8 mouse cellular contexts compared by ENCODE assay signal in genomic region chr13:30985598-30986466, GRCm38 (mm10). TPM values are rescaled to one million over a fixed set of nuclear protein-coding genes. Genes with fewer than 3 reads are reported as not detected.
DNase-seq lines count a peak whose midpoint lies in the region; ATAC-seq and TF ChIP-seq lines count a peak whose summit lies in the region.

No protein-coding gene starts in this region.

- peak overlapping the region; percentile 73 for H3K4me2 ChIP-seq in limb, embryonic 12.5 days
- H3K4me2 ChIP-seq in stomach, postnatal 0 days (replicated peaks; ENCODE audit: low read depth), result peak overlapping the region; percentile 59

- H3K27me3 ChIP-seq in limb, embryonic 12.5 days, result peaks cover 25% of the 10 kb centered on the region
- H3K27me3 ChIP-seq in stomach, postnatal 0 days (ENCODE audit: control insufficient read depth, insufficient read depth, low read length), result no peaks in the 10 kb centered on the region

- no peaks in the 10 kb centered on the region for H3K9me3 ChIP-seq in limb, embryonic 12.5 days
- H3K9me3 ChIP-seq in stomach, postnatal 0 days (ENCODE audit: control insufficient read depth, low read length), result no peaks in the 10 kb centered on the region

- ATAC-seq in granulocyte monocyte progenitor cell, adult 5-6 weeks (replicated peaks; ENCODE audit: poor library complexity, severe bottlenecking), result peak; percentile 17
- peak; percentile 53 for ATAC-seq in inflammation-experienced regulatory T-cells, adult 6 months
- ATAC-seq in limb, embryonic 12.5 days (ENCODE audit: insufficient number of reproducible peaks, insufficient read depth, low FRiP score, low TSS enrichment, low read depth), result peak; percentile 63
- no peak; the same call in 1 of the 2 replicates for ATAC-seq in stomach, postnatal 0 days (ENCODE audit: low FRiP score, low TSS enrichment)

- TF ChIP-seq CTCF in layer of hippocampus, adult 2 months (conservative IDR thresholded peaks at IDR 0.05), result no peak
- no peak for TF ChIP-seq CTCF in stomach, postnatal 0 days (IDR thresholded peaks at IDR 0.05; ENCODE audit: low read depth)

- H3K4me3 ChIP-seq in layer of hippocampus, adult 2 months, result peak overlapping the region; percentile 52
- peak overlapping the region; percentile 37 for H3K4me3 ChIP-seq in limb, embryonic 12.5 days (replicated peaks)
- H3K4me3 ChIP-seq in stomach, postnatal 0 days (ENCODE audit: low read depth, low read length), result peak overlapping the region; percentile 32

- no peaks in the 10 kb centered on the region for H3K36me3 ChIP-seq in limb, embryonic 12.5 days
- H3K36me3 ChIP-seq in stomach, postnatal 0 days (ENCODE audit: control insufficient read depth, insufficient read depth, low read length), result no peaks in the 10 kb centered on the region

- peak overlapping the region; percentile 48 for H3K9ac ChIP-seq in limb, embryonic 12.5 days (replicated peaks)
- peak overlapping the region; percentile 64 for H3K9ac ChIP-seq in stomach, postnatal 0 days (ENCODE audit: low read length)

- DNase-seq in layer of hippocampus, adult 2 months (ENCODE audit: low spot score in 2 of 2), result no peak
- no peak for DNase-seq in layer of hippocampus, adult 9-10 months (ENCODE audit: low spot score)
- peak; percentile 64 to 67 for DNase-seq in cerebellum, postnatal 36 days
- peak; percentile 41 for DNase-seq in mesoderm, embryonic 11.5 days (ENCODE audit: low read depth, low spot score)
- peak; percentile 48 for DNase-seq in stomach, postnatal 0 days (ENCODE audit: low spot score)

- 12% methylated on average over 27 of the region's 27 CpGs for WGBS in limb, embryonic 12.5 days
- WGBS in stomach, postnatal 0 days, result 19% methylated on average over 27 of the region's 27 CpGs

- peaks cover 12% of the 10 kb centered on the region for H3K4me1 ChIP-seq in limb, embryonic 12.5 days (replicated peaks)
- H3K4me1 ChIP-seq in stomach, postnatal 0 days (replicated peaks; ENCODE audit: control insufficient read depth, insufficient read depth), result no peaks in the 10 kb centered on the region

- no peak for TF ChIP-seq EP300 in stomach, postnatal 0 days (optimal IDR thresholded peaks at IDR 0.05)

- peak overlapping the region; percentile 82 for H3K27ac ChIP-seq in layer of hippocampus, adult 2 months
- 0 out of 2 replicates have a peak overlapping the region, but pooled peaks have one; percentile 29 for H3K27ac ChIP-seq in limb, embryonic 12.5 days
- H3K27ac ChIP-seq in stomach, postnatal 0 days (replicated peaks), result peak overlapping the region; percentile 86

RNA-seq across cellular contexts. Expression of gene Gm5447, which starts 11.8 kb away (rescaled TPM):
- total RNA-seq in layer of hippocampus, adult 2 months (2021), result under 1 TPM in 1 of 2 experiments, not detected in 1; 0.33 TPM
- not detected in 2 replicates for total RNA-seq in granulocyte monocyte progenitor cell, adult 5-6 weeks (2014; fragmentation: Nextera tagmentation)
- not detected in 2 replicates for total RNA-seq in granulocyte monocyte progenitor cell, adult 5-6 weeks (2017)
- polyA plus RNA-seq in inflammation-experienced regulatory T-cells, adult 6 months (2017; shearing (Covaris generic)), result not detected
- polyA plus RNA-seq in limb, embryonic 12.5 days (2016; fragmentation: Nextera tagmentation; extraction: Ambion mirVana), result 0.12 and 0.30 TPM in 2 replicates
- polyA plus RNA-seq in stomach, postnatal 0 days (2015; fragmentation: Nextera tagmentation; extraction: Ambion mirVana), result 0.07 TPM in 1 of 2 replicates, not detected in the other

RNA-seq across cellular contexts. Expression of gene Exoc2, which starts 11.9 kb away (rescaled TPM):
- total RNA-seq in layer of hippocampus, adult 2 months (2021), result 10 to 100 TPM; 41.2 to 44.1 TPM
- 39.9 and 44.1 TPM in 2 replicates for total RNA-seq in granulocyte monocyte progenitor cell, adult 5-6 weeks (2014; fragmentation: Nextera tagmentation)
- 35.2 and 45.1 TPM in 2 replicates for total RNA-seq in granulocyte monocyte progenitor cell, adult 5-6 weeks (2017)
- polyA plus RNA-seq in inflammation-experienced regulatory T-cells, adult 6 months (2017; shearing (Covaris generic)), result 10 to 100 TPM; 67.2 to 77.9 (median 77.0) TPM
- 37.0 and 38.1 TPM in 2 replicates for polyA plus RNA-seq in limb, embryonic 12.5 days (2016; fragmentation: Nextera tagmentation; extraction: Ambion mirVana)
- polyA plus RNA-seq in stomach, postnatal 0 days (2015; fragmentation: Nextera tagmentation; extraction: Ambion mirVana), result 12.7 and 13.2 TPM in 2 replicates

RNA-seq across cellular contexts. Expression of gene Hus1b, which starts 38.3 kb away (rescaled TPM):
- total RNA-seq in layer of hippocampus, adult 2 months (2021), result under 1 TPM; 0.61 TPM
- total RNA-seq in granulocyte monocyte progenitor cell, adult 5-6 weeks (2014; fragmentation: Nextera tagmentation), result 1.7 TPM in 1 of 2 replicates, not detected in the other
- total RNA-seq in granulocyte monocyte progenitor cell, adult 5-6 weeks (2017), result 1.6 TPM in 1 of 2 replicates, not detected in the other
- under 1 TPM in 2 of 3 experiments, not detected in 1; 0.86 to 0.91 TPM for polyA plus RNA-seq in inflammation-experienced regulatory T-cells, adult 6 months (2017; shearing (Covaris generic))
- polyA plus RNA-seq in limb, embryonic 12.5 days (2016; fragmentation: Nextera tagmentation; extraction: Ambion mirVana), result not detected in 2 replicates
- not detected in 2 replicates for polyA plus RNA-seq in stomach, postnatal 0 days (2015; fragmentation: Nextera tagmentation; extraction: Ambion mirVana)

Comparison
In these comparisons a context has a peak if more than half of its experiments do, and no peak if none do; other contexts are left out.
1. DNase-seq: peak in cerebellum, postnatal 36 days (2 of 2), mesoderm, embryonic 11.5 days (single experiment) and stomach, postnatal 0 days (single experiment); none in layer of hippocampus, adult 2 months (0 of 2) and layer of hippocampus, adult 9-10 months (single experiment).
2. H3K27ac ChIP-seq: peak in every context shown above with its lines; median percentile 86 in stomach, postnatal 0 days; 82 in layer of hippocampus, adult 2 months; 29 in limb, embryonic 12.5 days.
3. Peak in every context shown above with its lines, with median percentiles within 50 percentile points of each other: H3K4me3 ChIP-seq.